Mouse (Mus musculus): ENCODE data around the gene Krtap4-1. TPM values are rescaled to one million over a fixed set of nuclear protein-coding genes. Genes with fewer than 3 reads are reported as not detected.
"Not testable (repeated sequence)": the region's sequence is repeated elsewhere in the genome, so short reads cannot be mapped to it uniquely, and the experiment has no call there.

Gene Krtap4-1
- polyA plus RNA-seq, 1 experiment from 2014 or later, result not detected

- H3K9me3 ChIP-seq (ENCODE audit: control insufficient read depth, low read length); H3K27ac ChIP-seq (ENCODE audit: low read depth, low read length); DNase-seq (ENCODE audit: low spot score); H3K4me2 ChIP-seq (ENCODE audit: low read depth, low read length, severe bottlenecking); ATAC-seq (replicated peaks; ENCODE audit: low FRiP score); H3K9ac ChIP-seq (ENCODE audit: low read length); H3K36me3 ChIP-seq (ENCODE audit: control insufficient read depth, insufficient read depth, low read length); H3K27me3 ChIP-seq (ENCODE audit: control insufficient read depth, insufficient read depth, low read length); H3K4me1 ChIP-seq (replicated peaks; ENCODE audit: control insufficient read depth, insufficient read depth, low read length); H3K4me3 ChIP-seq (ENCODE audit: low read depth, low read length): not testable (repeated sequence)
- 85% methylated on average over 9 of the region's 9 CpGs for WGBS
Measured at GRCm38 (mm10) chr11:99643635-99644139, 15.6 kb upstream of the Krtap4-1 start, which contains the start of gene Krtap4-7. Gene Krtap4-7, minus strand, starts transcription at chr11:99644089.

- H3K9ac ChIP-seq (ENCODE audit: low read length), result no peak overlapping the region
- no peaks in the 10 kb centered on the region for H3K4me1 ChIP-seq (replicated peaks; ENCODE audit: control insufficient read depth, insufficient read depth, low read length)
- ATAC-seq (replicated peaks; ENCODE audit: low FRiP score) (no peak), DNase-seq (ENCODE audit: low spot score) (no peak)
- no peak overlapping the region for H3K4me2 ChIP-seq (ENCODE audit: low read depth, low read length, severe bottlenecking)
- no peaks in the 10 kb centered on the region for H3K27me3 ChIP-seq (ENCODE audit: control insufficient read depth, insufficient read depth, low read length)
- H3K4me3 ChIP-seq (ENCODE audit: low read depth, low read length), result no peak overlapping the region
- no peaks in the 10 kb centered on the region for H3K36me3 ChIP-seq (ENCODE audit: control insufficient read depth, insufficient read depth, low read length)
- no peak overlapping the region for H3K27ac ChIP-seq (ENCODE audit: low read depth, low read length)
- H3K9me3 ChIP-seq (ENCODE audit: control insufficient read depth, low read length), result no peaks in the 10 kb centered on the region
- 53% methylated on average over 1 of the region's 1 CpGs for WGBS
Measured at GRCm38 (mm10) chr11:99640926-99641325, 12.9 kb upstream of the Krtap4-1 start.

DNA sequence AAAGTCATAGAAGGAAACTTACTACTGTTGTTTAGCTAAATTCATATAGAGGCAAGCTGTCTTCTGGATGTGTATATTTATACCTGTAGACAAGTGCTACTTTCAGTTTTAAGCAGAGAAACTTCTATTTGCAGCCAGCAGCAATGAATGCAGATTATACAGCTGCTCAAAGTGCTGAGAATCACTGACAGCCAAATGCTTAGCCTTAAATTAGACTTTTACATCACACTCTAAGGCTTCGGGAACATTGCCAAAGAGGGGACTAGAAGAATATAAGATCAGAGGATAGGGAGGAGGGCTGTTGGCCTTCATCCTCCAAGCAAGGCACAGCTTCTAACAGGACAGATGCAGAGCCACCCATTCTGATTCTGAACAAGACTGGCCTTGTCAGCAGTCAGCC is 9.0 kb upstream of the Krtap4-1 start:
- 73% methylated on average over 1 of the region's 1 CpGs for WGBS
- Histone ChIP-seq H3K9ac (ENCODE audit: low read length) (no peak overlapping the region), H3K9me3 (ENCODE audit: control insufficient read depth, low read length) (no peaks in the 10 kb centered on the region), H3K36me3 (ENCODE audit: control insufficient read depth, insufficient read depth, low read length) (no peaks in the 10 kb centered on the region), H3K4me3 (ENCODE audit: low read depth, low read length) (no peak overlapping the region), H3K4me2 (ENCODE audit: low read depth, low read length, severe bottlenecking) (no peak overlapping the region), H3K27ac (ENCODE audit: low read depth, low read length) (no peak overlapping the region), H3K4me1 (replicated peaks; ENCODE audit: control insufficient read depth, insufficient read depth, low read length) (no peaks in the 10 kb centered on the region), H3K27me3 (ENCODE audit: control insufficient read depth, insufficient read depth, low read length) (no peaks in the 10 kb centered on the region)
- ATAC-seq (replicated peaks; ENCODE audit: low FRiP score) (no peak), DNase-seq (ENCODE audit: low spot score) (no peak)

DNA sequence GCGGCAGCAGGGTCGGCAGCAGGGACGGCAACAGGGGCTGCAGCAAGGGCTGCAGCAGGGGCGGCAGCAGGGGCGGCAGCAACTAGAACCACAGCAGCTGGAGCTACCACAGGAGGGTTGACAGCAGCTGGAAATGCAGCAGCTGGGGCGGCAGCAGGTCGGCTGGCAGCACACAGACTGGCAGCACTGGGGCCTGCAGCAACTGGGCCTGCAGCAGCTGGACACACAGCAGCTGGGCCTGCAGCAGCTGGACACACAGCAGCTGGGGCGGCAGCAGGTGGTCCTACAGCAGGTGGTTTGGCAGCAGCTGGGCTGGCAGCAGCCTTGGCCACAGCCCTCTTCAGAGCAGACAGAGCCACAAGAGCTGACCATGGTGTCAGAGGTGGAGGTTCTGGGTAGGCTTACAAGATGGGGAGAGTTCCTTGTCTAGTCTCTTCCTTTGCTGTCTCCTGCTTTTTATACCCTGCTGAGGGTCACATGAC is 6.7 kb upstream of the Krtap4-1 start, which contains the start of gene Krtap4-2:
TSS of gene Krtap4-2 (minus strand) at position 432 of the 482 bp plus-strand sequence.
- no peaks in the 10 kb centered on the region for H3K27me3 ChIP-seq (ENCODE audit: control insufficient read depth, insufficient read depth, low read length)
- no peaks in the 10 kb centered on the region for H3K9me3 ChIP-seq (ENCODE audit: control insufficient read depth, low read length)
- H3K4me2 ChIP-seq (ENCODE audit: low read depth, low read length, severe bottlenecking), result no peak within 1 kb of the TSS
- no peak within 1 kb of the TSS for H3K9ac ChIP-seq (ENCODE audit: low read length)
- DNase-seq (ENCODE audit: low spot score), result no peak
- no peaks in the 10 kb centered on the region for H3K36me3 ChIP-seq (ENCODE audit: control insufficient read depth, insufficient read depth, low read length)
- H3K4me3 ChIP-seq (ENCODE audit: low read depth, low read length), result no peak within 1 kb of the TSS
- ATAC-seq (replicated peaks; ENCODE audit: low FRiP score), result no peak
- H3K4me1 ChIP-seq (replicated peaks; ENCODE audit: control insufficient read depth, insufficient read depth, low read length), result no peaks in the 10 kb centered on the region
- 30% methylated on average over 7 of the region's 8 CpGs for WGBS
- no peak within 1 kb of the TSS for H3K27ac ChIP-seq (ENCODE audit: low read depth, low read length)

DNA sequence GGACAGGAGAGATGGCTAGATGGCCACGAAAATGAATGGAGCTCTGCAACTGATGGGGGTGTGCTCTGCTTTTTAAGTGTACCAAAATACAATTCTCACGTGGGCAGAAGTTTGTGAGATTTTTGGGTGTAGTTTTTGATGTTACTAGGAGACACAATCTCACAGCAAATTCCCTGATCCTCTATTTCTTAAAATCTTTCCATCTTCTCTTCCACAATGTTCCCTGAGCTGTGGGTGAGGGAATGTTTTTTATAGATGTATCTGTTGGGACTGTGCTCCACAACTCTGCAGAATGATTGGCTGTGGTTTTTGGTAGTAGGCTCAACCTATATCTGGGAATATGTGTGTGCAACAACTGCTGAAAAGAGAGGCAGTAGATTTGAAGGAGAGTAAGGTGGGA is 5.3 kb upstream of the Krtap4-1 start:
- DNase-seq (ENCODE audit: low spot score) (no peak), ATAC-seq (replicated peaks; ENCODE audit: low FRiP score) (no peak)
- Histone ChIP-seq H3K4me1 (replicated peaks; ENCODE audit: control insufficient read depth, insufficient read depth, low read length) (no peaks in the 10 kb centered on the region), H3K27ac (ENCODE audit: low read depth, low read length) (no peak overlapping the region), H3K36me3 (ENCODE audit: control insufficient read depth, insufficient read depth, low read length) (no peaks in the 10 kb centered on the region), H3K9ac (ENCODE audit: low read length) (no peak overlapping the region), H3K27me3 (ENCODE audit: control insufficient read depth, insufficient read depth, low read length) (no peaks in the 10 kb centered on the region), H3K4me2 (ENCODE audit: low read depth, low read length, severe bottlenecking) (no peak overlapping the region), H3K9me3 (ENCODE audit: control insufficient read depth, low read length) (no peaks in the 10 kb centered on the region), H3K4me3 (ENCODE audit: low read depth, low read length) (no peak overlapping the region)
- 74% methylated on average over 2 of the region's 2 CpGs for WGBS

- Histone ChIP-seq H3K27me3 (ENCODE audit: control insufficient read depth, insufficient read depth, low read length) (no peaks in the 10 kb centered on the region), H3K36me3 (ENCODE audit: control insufficient read depth, insufficient read depth, low read length) (no peaks in the 10 kb centered on the region), H3K9me3 (ENCODE audit: control insufficient read depth, low read length) (no peaks in the 10 kb centered on the region), H3K9ac (ENCODE audit: low read length) (no peak overlapping the region), H3K27ac (ENCODE audit: low read depth, low read length) (no peak overlapping the region), H3K4me3 (ENCODE audit: low read depth, low read length) (no peak overlapping the region), H3K4me2 (ENCODE audit: low read depth, low read length, severe bottlenecking) (no peak overlapping the region), H3K4me1 (replicated peaks; ENCODE audit: control insufficient read depth, insufficient read depth, low read length) (no peaks in the 10 kb centered on the region)
- DNase-seq (ENCODE audit: low spot score) (no peak), ATAC-seq (replicated peaks; ENCODE audit: low FRiP score) (no peak)
- WGBS, result 75% methylated on average over 3 of the region's 3 CpGs
Measured at GRCm38 (mm10) chr11:99630890-99631289, 2.9 kb upstream of the Krtap4-1 start.

DNA sequence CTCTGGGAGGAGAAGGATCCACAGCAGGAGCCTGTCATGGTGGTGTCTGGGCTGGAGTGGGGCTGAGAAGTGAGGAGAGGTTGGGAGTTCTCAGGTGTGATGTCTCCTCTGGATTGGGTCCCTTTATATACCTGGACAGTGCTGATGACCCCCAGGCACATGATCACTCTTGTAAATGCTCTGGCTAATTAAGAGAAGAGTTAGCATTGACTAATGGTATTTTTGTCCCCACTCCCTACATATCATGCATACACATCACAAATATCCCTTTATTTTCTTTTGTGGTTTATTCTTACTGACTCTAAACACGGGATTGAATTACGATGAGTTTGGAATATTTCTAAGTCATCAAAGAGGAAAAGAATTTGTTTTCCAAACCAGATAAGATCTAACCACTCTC is 7.7 kb downstream of the Krtap4-1 start, which contains the start of gene Gm11562:
TSS of gene Gm11562 (minus strand) at position 101 of the 400 bp plus-strand sequence.
- WGBS, result 89% methylated on average over 2 of the region's 2 CpGs

DNA sequence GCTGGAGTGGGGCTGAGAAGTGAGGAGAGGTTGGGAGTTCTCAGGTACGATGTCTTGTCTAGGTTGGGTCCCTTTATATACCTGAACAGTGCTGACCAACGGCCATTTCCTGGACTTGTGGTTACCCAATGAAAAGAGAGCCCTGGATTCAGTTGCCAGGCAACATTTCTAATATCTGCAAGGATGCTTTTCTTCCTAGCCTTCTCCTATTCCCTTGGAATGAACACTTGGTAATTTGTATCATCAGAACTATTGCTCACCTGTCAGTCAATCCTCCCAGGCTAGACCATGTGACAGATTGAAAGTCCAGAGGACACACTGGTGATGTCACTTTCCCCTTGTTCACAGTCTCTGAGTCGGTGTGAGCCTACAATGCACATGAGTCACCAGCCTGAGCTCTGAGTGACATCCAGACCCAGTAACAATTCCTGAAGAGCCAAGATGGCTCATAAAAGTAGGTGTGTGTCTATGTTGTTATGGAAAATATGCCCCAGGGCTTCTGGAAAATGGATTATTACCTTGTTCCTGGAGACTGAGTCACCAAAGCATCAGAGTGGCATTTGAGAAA is 13.2 kb downstream of the Krtap4-1 start, which contains the start of gene Krtap2-4:
TSS of gene Krtap2-4 (minus strand) at position 51 of the 568 bp plus-strand sequence.
- H3K27me3 ChIP-seq (ENCODE audit: control insufficient read depth, insufficient read depth, low read length), result no peaks in the 10 kb centered on the region
- H3K27ac ChIP-seq (ENCODE audit: low read depth, low read length), result no peak within 1 kb of the TSS
- H3K4me2 ChIP-seq (ENCODE audit: low read depth, low read length, severe bottlenecking), result no peak within 1 kb of the TSS
- ATAC-seq (replicated peaks; ENCODE audit: low FRiP score) (no peak), DNase-seq (ENCODE audit: low spot score) (no peak)
- H3K4me1 ChIP-seq (replicated peaks; ENCODE audit: control insufficient read depth, insufficient read depth, low read length), result no peaks in the 10 kb centered on the region
- no peak within 1 kb of the TSS for H3K4me3 ChIP-seq (ENCODE audit: low read depth, low read length)
- H3K36me3 ChIP-seq (ENCODE audit: control insufficient read depth, insufficient read depth, low read length), result no peaks in the 10 kb centered on the region
- 72% methylated on average over 3 of the region's 3 CpGs for WGBS
- no peak within 1 kb of the TSS for H3K9ac ChIP-seq (ENCODE audit: low read length)
- no peaks in the 10 kb centered on the region for H3K9me3 ChIP-seq (ENCODE audit: control insufficient read depth, low read length)

More for the DNA sequence above, 7.7 kb downstream of the Krtap4-1 start, which contains the start of gene Gm11562:
- no peak within 1 kb of the TSS for H3K9ac ChIP-seq (ENCODE audit: low read length)
- no peak within 1 kb of the TSS for H3K4me3 ChIP-seq (ENCODE audit: low read depth, low read length)
- DNase-seq (ENCODE audit: low spot score) (no peak), ATAC-seq (replicated peaks; ENCODE audit: low FRiP score) (no peak)
- no peaks in the 10 kb centered on the region for H3K9me3 ChIP-seq (ENCODE audit: control insufficient read depth, low read length)
- H3K4me1 ChIP-seq (replicated peaks; ENCODE audit: control insufficient read depth, insufficient read depth, low read length), result no peaks in the 10 kb centered on the region
- no peaks in the 10 kb centered on the region for H3K27me3 ChIP-seq (ENCODE audit: control insufficient read depth, insufficient read depth, low read length)
- no peak within 1 kb of the TSS for H3K27ac ChIP-seq (ENCODE audit: low read depth, low read length)
- no peak within 1 kb of the TSS for H3K4me2 ChIP-seq (ENCODE audit: low read depth, low read length, severe bottlenecking)
- no peaks in the 10 kb centered on the region for H3K36me3 ChIP-seq (ENCODE audit: control insufficient read depth, insufficient read depth, low read length)

DNA sequence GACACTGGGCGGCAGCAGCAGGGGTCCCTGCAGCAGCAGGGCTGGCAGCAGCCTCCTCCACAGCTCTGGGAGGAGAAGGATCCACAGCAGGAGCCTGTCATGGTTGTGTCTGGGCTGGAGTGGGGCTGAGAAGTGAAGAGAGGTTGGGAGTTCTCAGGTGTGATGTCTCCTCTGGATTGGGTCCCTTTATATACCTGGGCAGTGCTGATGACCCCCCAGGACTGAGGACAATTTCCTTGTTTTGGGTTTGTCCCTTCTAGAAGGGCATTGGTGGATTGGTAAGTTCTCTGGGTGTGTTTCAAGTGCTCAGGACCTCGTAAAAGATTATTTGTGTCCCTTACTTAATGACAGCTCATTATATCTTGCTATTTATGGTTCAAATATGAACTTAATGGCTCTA is 17.9 kb downstream of the Krtap4-1 start, which contains the start of gene Gm11937:
TSS of gene Gm11937 (minus strand) at position 101 of the 400 bp plus-strand sequence.
- H3K9ac ChIP-seq (ENCODE audit: low read length); H3K9me3 ChIP-seq (ENCODE audit: control insufficient read depth, low read length); H3K36me3 ChIP-seq (ENCODE audit: control insufficient read depth, insufficient read depth, low read length); H3K27ac ChIP-seq (ENCODE audit: low read depth, low read length); DNase-seq (ENCODE audit: low spot score); H3K4me3 ChIP-seq (ENCODE audit: low read depth, low read length); H3K27me3 ChIP-seq (ENCODE audit: control insufficient read depth, insufficient read depth, low read length); H3K4me1 ChIP-seq (replicated peaks; ENCODE audit: control insufficient read depth, insufficient read depth, low read length); ATAC-seq (replicated peaks; ENCODE audit: low FRiP score); H3K4me2 ChIP-seq (ENCODE audit: low read depth, low read length, severe bottlenecking): not testable (repeated sequence)
- 78% methylated on average over 1 of the region's 2 CpGs for WGBS

Measured in forebrain, embryonic 11.5 days (tissue).